Mouse (Mus musculus) bone marrow, adult 2 months (tissue): ENCODE measurements around the gene Gstm5.

ENCODE experiments used
- CTCF ChIP-seq: fragments of 200-500 bp; IDR thresholded peaks from 2 replicates; pipeline ENCODE4 v1.5.1; 2011; ENCODE audit warnings: low read length, control low read depth; ENCODE audit not compliant: control insufficient read depth, insufficient read depth
- POLR2A ChIP-seq: fragments of 200-500 bp; IDR thresholded peaks from 2 replicates; pipeline ENCODE4 v1.6.1; 2011; ENCODE audit warnings: low read depth, mild to moderate bottlenecking, control low read depth, low read length, borderline replicate concordance; ENCODE audit not compliant: control insufficient read depth

- TF ChIP-seq CTCF: no peak
- TF ChIP-seq POLR2A: no peak
Measured at GRCm38 (mm10) chr3:107868452-107868851, 27.2 kb upstream of the Gstm5 start.
